Mouse (Mus musculus): Measurements from ENCODE around the gene Cpt1c. TPM values are rescaled to one million over a fixed set of nuclear protein-coding genes. Genes with fewer than 3 reads are reported as not detected.
A peak's percentile ranks its signal among the peaks of the same experiment; 100 is the strongest.

Cpt1c gene
- polyA plus RNA-seq, 1 experiment: 7.6 TPM

DNA sequence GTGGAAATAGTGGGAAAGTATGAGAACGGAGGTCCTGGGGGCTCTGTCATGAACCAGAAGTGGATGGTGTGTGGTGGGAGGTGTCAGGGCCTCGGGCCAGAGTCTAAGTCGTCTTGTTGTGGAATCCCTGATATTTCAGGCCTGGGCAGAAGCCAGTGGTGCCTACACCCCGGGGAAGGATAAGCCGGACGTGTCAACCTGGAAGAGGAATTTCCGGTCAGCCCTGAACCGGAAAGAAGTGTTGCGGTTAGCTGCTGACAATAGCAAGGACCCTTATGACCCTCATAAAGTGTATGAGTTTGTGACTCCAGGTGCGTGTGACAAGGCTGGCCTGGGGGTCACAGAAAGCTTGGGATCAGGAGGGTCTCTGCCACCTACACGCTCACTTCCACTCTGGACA is 25.1 kb upstream of the Cpt1c start:
- H3K4me3 ChIP-seq (ENCODE audit: low read depth, low read length): no peak overlapping the region
- peaks cover 46% of the 10 kb centered on the region for H3K36me3 ChIP-seq (ENCODE audit: control insufficient read depth, insufficient read depth, low read length)
- no peaks in the 10 kb centered on the region for H3K27me3 ChIP-seq (ENCODE audit: control insufficient read depth, insufficient read depth, low read length)
- WGBS: 69% methylated on average over 11 of the region's 11 CpGs
- H3K27ac ChIP-seq (ENCODE audit: insufficient read depth, low read depth, low read length): no peak overlapping the region
- peaks cover 10% of the 10 kb centered on the region for H3K4me1 ChIP-seq (ENCODE audit: control insufficient read depth, insufficient read depth, insufficient read length, low read length)
- TF ChIP-seq POLR2A (IDR thresholded peaks at IDR 0.05; ENCODE audit: low read depth, low read length) (no peak), CTCF (IDR thresholded peaks at IDR 0.05; ENCODE audit: extremely low read depth, insufficient read length, insufficient replicate concordance, low read depth, low read length) (no peak)

- H3K27ac ChIP-seq (ENCODE audit: insufficient read depth, low read depth, low read length): peak within 1 kb of the TSS; percentile 70
- H3K4me3 ChIP-seq (ENCODE audit: low read depth, low read length): peak within 1 kb of the TSS; percentile 75
- under 1% methylated on average over 18 of the region's 18 CpGs for WGBS
- peaks cover 10% of the 10 kb centered on the region for H3K4me1 ChIP-seq (ENCODE audit: control insufficient read depth, insufficient read depth, insufficient read length, low read length)
- peaks cover 41% of the 10 kb centered on the region for H3K36me3 ChIP-seq (ENCODE audit: control insufficient read depth, insufficient read depth, low read length)
- no peaks in the 10 kb centered on the region for H3K27me3 ChIP-seq (ENCODE audit: control insufficient read depth, insufficient read depth, low read length)
- TF ChIP-seq CTCF (IDR thresholded peaks at IDR 0.05; ENCODE audit: extremely low read depth, insufficient read length, insufficient replicate concordance, low read depth, low read length) (no peak), POLR2A (IDR thresholded peaks at IDR 0.05; ENCODE audit: low read depth, low read length) (no peak)
Observed at GRCm38 (mm10) chr7:44998501-44998955, 23.9 kb upstream of the Cpt1c start, which contains the start of gene Bcl2l12. Gene Bcl2l12 (minus strand): TSS chr7:44998712.

DNA sequence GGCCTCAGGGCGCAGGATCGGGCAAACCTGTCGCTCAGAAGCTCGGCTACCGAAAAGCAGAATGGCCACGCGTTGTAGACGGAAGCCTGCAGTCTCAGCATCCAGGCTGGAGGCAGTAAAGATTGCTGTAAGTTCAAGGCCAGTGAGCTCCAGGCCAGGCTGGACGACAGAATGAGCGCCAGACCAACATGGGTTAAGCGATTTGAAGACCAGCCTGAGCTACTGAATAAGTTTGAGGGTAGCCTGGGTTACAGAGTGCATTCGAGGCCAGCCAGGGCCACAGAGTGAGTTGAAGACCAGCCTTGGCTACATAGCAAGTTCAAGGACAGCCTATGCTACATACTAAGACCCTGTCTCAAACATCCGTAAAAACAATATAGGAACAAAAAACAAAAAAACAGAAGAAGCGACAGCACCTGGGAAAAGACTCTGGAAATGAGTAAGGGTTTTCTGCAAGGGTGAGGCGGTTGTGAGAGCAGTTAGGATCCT is 23.3 kb upstream of the Cpt1c start:
- H3K27me3 ChIP-seq (ENCODE audit: control insufficient read depth, insufficient read depth, low read length): no peaks in the 10 kb centered on the region
- peak overlapping the region; percentile 70 for H3K27ac ChIP-seq (ENCODE audit: insufficient read depth, low read depth, low read length)
- peaks cover 10% of the 10 kb centered on the region for H3K4me1 ChIP-seq (ENCODE audit: control insufficient read depth, insufficient read depth, insufficient read length, low read length)
- 1% methylated on average over 15 of the region's 15 CpGs for WGBS
- H3K4me3 ChIP-seq (ENCODE audit: low read depth, low read length): peak overlapping the region; percentile 75
- TF ChIP-seq POLR2A (IDR thresholded peaks at IDR 0.05; ENCODE audit: low read depth, low read length): no peak
- TF ChIP-seq CTCF (IDR thresholded peaks at IDR 0.05; ENCODE audit: extremely low read depth, insufficient read length, insufficient replicate concordance, low read depth, low read length): no peak
- H3K36me3 ChIP-seq (ENCODE audit: control insufficient read depth, insufficient read depth, low read length): peaks cover 36% of the 10 kb centered on the region

GRCm38 (mm10) chr7:44997231-44997939 is 22.7 kb upstream of the Cpt1c start, which contains the start of gene Irf3:
Gene Irf3 (plus strand): TSS chr7:44997648.
- Histone ChIP-seq H3K36me3 (ENCODE audit: control insufficient read depth, insufficient read depth, low read length) (peaks cover 35% of the 10 kb centered on the region), H3K4me1 (ENCODE audit: control insufficient read depth, insufficient read depth, insufficient read length, low read length) (peaks cover 10% of the 10 kb centered on the region), H3K27me3 (ENCODE audit: control insufficient read depth, insufficient read depth, low read length) (no peaks in the 10 kb centered on the region), H3K4me3 (ENCODE audit: low read depth, low read length) (peak within 1 kb of the TSS; percentile 75), H3K27ac (ENCODE audit: insufficient read depth, low read depth, low read length) (peak within 1 kb of the TSS; percentile 70)
- no peak for TF ChIP-seq CTCF (IDR thresholded peaks at IDR 0.05; ENCODE audit: extremely low read depth, insufficient read length, insufficient replicate concordance, low read depth, low read length)
- peak; percentile 82 for TF ChIP-seq POLR2A (IDR thresholded peaks at IDR 0.05; ENCODE audit: low read depth, low read length)
- under 1% methylated on average over 43 of the region's 43 CpGs for WGBS

DNA sequence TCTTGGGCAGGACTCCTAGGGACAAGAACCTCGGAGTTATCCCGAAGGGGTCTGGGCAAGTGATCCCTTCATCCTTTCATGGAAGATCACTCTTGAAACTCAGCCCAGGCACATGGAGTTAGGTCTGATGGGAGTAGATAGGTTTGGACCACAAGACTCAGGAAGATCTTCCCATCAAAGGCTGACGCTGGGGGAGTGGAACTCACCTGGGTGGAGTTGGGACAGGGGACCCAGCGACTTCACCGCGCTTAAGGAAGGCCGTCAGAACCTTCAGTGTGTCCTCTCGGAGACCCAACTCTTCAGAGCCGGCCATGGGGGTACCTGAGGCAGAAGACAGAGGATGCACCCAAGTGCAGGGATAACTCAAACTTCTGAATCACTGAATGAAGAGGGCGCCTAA is 22.0 kb upstream of the Cpt1c start:
- H3K27ac ChIP-seq (ENCODE audit: insufficient read depth, low read depth, low read length): no peak overlapping the region
- 11% methylated on average over 10 of the region's 10 CpGs for WGBS
- no peak for TF ChIP-seq CTCF (IDR thresholded peaks at IDR 0.05; ENCODE audit: extremely low read depth, insufficient read length, insufficient replicate concordance, low read depth, low read length)
- TF ChIP-seq POLR2A (IDR thresholded peaks at IDR 0.05; ENCODE audit: low read depth, low read length): no peak

DNA sequence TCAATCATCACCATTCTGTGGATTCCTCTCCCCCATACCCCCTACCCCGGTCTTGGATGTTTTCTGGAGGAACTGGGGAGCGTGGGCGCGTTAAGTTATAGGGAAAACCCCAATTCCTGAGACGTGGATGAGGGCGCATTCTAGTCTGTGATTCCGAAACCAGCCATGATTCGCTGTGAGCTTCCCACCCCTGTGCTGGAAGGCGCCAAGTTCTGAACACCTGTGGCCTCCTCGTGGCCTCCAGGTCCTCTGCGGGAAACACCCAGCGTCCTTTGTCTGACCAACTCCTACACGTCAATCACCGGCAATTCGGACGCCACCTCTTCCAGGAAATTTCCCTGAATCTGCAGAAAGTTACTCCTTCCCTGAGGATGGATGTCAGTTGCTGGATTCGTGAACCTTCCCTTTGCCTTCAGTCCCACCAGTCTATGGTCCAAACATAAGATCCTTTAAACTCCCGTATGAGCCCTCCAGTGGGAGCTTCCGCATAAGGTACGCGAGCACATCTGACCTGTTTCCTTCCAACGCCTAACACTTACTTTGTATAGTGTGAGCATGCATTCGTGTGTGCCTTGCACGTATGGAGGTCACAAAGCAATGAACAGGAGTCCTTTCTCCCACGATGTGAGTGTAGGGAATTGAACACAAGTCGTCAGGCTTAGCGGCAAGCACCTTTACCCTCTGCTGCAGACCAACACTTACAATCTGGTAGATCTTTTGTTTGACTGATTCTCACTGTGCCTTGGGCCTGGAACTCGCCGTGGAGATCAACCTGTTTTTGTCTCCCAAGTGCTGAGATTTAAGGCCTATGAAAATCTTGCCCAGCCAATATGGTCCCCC is 12.4 kb upstream of the Cpt1c start:
- Histone ChIP-seq H3K27ac (ENCODE audit: insufficient read depth, low read depth, low read length) (peak overlapping the region; percentile 84), H3K4me3 (ENCODE audit: low read depth, low read length) (peak overlapping the region; percentile 76), H3K4me1 (ENCODE audit: control insufficient read depth, insufficient read depth, insufficient read length, low read length) (peaks cover 5% of the 10 kb centered on the region), H3K36me3 (ENCODE audit: control insufficient read depth, insufficient read depth, low read length) (peaks cover 8% of the 10 kb centered on the region), H3K27me3 (ENCODE audit: control insufficient read depth, insufficient read depth, low read length) (no peaks in the 10 kb centered on the region)
- TF ChIP-seq CTCF (IDR thresholded peaks at IDR 0.05; ENCODE audit: extremely low read depth, insufficient read length, insufficient replicate concordance, low read depth, low read length): no peak
- TF ChIP-seq POLR2A (IDR thresholded peaks at IDR 0.05; ENCODE audit: low read depth, low read length): no peak
- under 1% methylated on average over 29 of the region's 29 CpGs for WGBS

More for the DNA sequence above, 22.0 kb upstream of the Cpt1c start:
- H3K4me1 ChIP-seq (ENCODE audit: control insufficient read depth, insufficient read depth, insufficient read length, low read length): peaks cover 10% of the 10 kb centered on the region
- H3K27me3 ChIP-seq (ENCODE audit: control insufficient read depth, insufficient read depth, low read length): no peaks in the 10 kb centered on the region
- H3K4me3 ChIP-seq (ENCODE audit: low read depth, low read length): peak overlapping the region; percentile 75
- H3K36me3 ChIP-seq (ENCODE audit: control insufficient read depth, insufficient read depth, low read length): peaks cover 31% of the 10 kb centered on the region
